Mouse (Mus musculus): Measurements from ENCODE around the gene Vmn1r3. TPM values are rescaled to one million over a fixed set of nuclear protein-coding genes. Genes with fewer than 3 reads are reported as not detected.
A peak's percentile ranks its signal among the peaks of the same experiment; 100 is the strongest.
"Not testable (repeated sequence)": the region's sequence is repeated elsewhere in the genome, so short reads cannot be mapped to it uniquely, and the experiment has no call there.

Vmn1r3 gene
- total RNA-seq (2021), result not detected
- long read RNA-seq, experiment 1, result 0 reads
- long read RNA-seq, experiment 2, result 0 reads

DNA sequence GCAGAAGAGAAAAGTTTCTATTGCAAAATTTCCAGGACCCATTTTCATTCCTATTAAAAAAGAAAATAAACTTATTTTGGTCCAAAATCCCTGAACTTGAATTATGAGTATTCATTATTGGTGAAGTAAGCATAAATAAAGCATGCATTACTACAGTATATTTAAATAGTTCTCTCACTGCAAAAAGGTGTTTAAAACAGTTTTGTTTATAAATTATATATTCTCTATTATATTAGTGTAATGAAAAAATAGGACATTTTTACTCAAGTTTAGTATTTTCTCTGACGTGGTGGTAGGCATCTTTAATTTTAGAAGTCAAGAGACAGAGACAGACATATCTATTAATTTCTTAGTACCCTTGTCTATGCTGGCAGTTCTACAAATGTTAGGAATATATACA lies at the start of gene Vmn1r3:
Gene Vmn1r3 (minus strand): TSS at position 101 of the 400 bp plus-strand sequence.
- intact Hi-C loops (cut with DNase I); DNase-seq (ENCODE audit: extremely low spot score in 1 of 2, low spot score in 2 of 2); H3K4me3 ChIP-seq; H3K27ac ChIP-seq: not testable (repeated sequence)

DNA sequence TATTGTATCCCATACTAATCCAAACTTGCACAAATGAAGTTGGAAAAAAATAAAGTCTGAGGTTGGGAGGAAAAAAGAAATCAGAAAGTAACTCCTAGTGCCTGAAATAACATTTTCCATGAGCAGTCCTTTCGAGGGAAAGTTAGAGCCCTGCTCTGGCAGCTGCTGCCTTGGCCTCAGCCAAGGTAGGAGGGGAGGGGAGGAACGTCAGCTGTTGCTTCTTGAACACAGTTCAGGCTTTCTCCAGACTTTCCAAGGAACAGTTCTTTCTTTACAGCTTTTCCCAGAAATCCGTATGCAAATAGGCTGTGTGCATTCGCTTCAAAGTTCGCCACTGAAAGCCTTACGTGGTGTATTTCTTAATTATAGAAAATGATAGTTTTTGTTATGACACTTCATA lies 46.9 kb upstream of the Vmn1r3 start:
- DNase-seq (ENCODE audit: extremely low spot score in 1 of 2, low spot score in 2 of 2), result no peak
- H3K27ac ChIP-seq, result no peak overlapping the region
- TF ChIP-seq CTCF (IDR thresholded peaks at IDR 0.05), result no peak
- no peak overlapping the region for H3K4me3 ChIP-seq
- intact Hi-C loops (cut with DNase I), result no loop called here

GRCm38 (mm10) chr4:3230908-3231684 lies 45.9 kb upstream of the Vmn1r3 start:
- intact Hi-C loops (cut with DNase I), result no loop called here

GRCm38 (mm10) chr4:3229532-3229931 lies 44.4 kb upstream of the Vmn1r3 start:
- intact Hi-C loops (cut with DNase I), result no loop called here
- no peak for DNase-seq (ENCODE audit: extremely low spot score in 1 of 2, low spot score in 2 of 2)
- H3K27ac ChIP-seq, result no peak overlapping the region
- TF ChIP-seq CTCF (IDR thresholded peaks at IDR 0.05), result no peak
- no peak overlapping the region for H3K4me3 ChIP-seq

More at GRCm38 (mm10) chr4:3230908-3231684, 45.9 kb upstream of the Vmn1r3 start:
- no peak for DNase-seq (ENCODE audit: extremely low spot score in 1 of 2, low spot score in 2 of 2)
- Histone ChIP-seq H3K4me3 (no peak overlapping the region), H3K27ac (no peak overlapping the region)
- no peak for TF ChIP-seq CTCF (IDR thresholded peaks at IDR 0.05)

- no peak overlapping the region for H3K27ac ChIP-seq
- intact Hi-C loops (cut with DNase I), result no loop called here
- no peak for DNase-seq (ENCODE audit: extremely low spot score in 1 of 2, low spot score in 2 of 2)
- no peak for TF ChIP-seq CTCF (IDR thresholded peaks at IDR 0.05)
- H3K4me3 ChIP-seq, result no peak overlapping the region
These were observed 43.3 kb upstream of the Vmn1r3 start for GRCm38 (mm10) chr4:3228476-3228875.

- no peak for TF ChIP-seq CTCF (IDR thresholded peaks at IDR 0.05)
- no peak overlapping the region for H3K27ac ChIP-seq
- no peak for DNase-seq (ENCODE audit: extremely low spot score in 1 of 2, low spot score in 2 of 2)
- no peak overlapping the region for H3K4me3 ChIP-seq
- intact Hi-C loops (cut with DNase I), result no loop called here
These were observed 42.6 kb upstream of the Vmn1r3 start for GRCm38 (mm10) chr4:3227751-3228150.

DNA sequence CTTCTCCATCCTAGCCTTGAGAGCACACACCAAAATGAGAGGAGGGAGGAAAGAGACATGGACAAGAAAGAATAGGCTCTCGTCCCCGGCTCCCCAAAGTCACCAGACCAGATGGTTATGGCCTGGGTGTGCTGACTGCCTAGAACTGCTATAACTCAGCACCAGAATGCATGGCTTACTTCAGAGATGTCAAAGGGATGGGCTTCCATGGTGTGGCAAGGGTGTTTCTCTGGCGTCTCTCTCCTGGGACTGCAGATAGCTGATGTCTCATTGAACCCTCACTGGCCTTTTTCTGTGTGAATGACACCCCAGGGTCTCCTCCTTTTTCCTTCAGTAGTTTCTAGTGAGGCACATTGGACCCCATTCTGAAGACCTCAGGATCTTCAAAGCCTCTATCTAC lies 41.3 kb upstream of the Vmn1r3 start:
- no peak for TF ChIP-seq CTCF (IDR thresholded peaks at IDR 0.05)
- Histone ChIP-seq H3K4me3 (no peak overlapping the region), H3K27ac (no peak overlapping the region)
- no peak for DNase-seq (ENCODE audit: extremely low spot score in 1 of 2, low spot score in 2 of 2)
- intact Hi-C loops (cut with DNase I), result no loop called here

DNA sequence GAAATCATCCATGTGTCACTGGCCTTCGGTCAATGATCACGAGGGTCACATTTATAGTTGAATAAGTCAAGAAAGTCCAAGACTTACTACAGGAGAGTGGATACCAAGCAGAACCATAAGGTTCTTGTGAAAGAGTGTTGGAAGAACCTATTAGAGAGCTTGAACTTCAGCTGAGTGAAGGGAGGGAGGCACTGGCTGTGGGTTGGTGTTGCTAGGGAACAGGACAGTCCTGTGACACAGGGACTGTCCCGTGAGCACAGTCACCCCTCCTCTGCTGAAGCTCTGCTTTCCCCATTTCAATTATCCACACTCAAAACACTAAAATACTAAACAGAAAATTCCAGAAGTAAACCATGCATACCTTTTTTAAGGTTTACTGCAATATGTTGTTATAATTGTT lies 40.3 kb upstream of the Vmn1r3 start:
- H3K4me3 ChIP-seq; DNase-seq (ENCODE audit: extremely low spot score in 1 of 2, low spot score in 2 of 2); H3K27ac ChIP-seq; intact Hi-C loops (cut with DNase I): not testable (repeated sequence)

DNA sequence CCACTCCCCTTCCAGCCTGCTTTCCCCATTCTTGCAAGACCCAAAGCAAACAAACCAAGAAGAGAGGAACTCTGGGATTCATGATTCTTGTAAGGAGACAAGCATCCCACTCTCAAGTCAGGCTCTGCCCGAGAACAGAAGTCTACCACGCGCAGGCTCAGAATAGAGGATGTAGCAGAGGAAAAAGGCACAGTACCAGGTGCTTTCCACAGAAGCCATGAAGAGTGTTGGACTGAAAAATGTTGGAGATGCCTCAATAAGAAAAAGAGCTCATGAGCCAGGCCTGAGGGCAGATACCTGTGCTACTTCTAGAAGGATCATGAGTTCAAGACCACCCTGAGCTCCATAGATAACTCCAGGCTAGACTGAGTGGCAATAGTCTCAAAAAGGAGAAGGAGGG lies 39.7 kb upstream of the Vmn1r3 start:
- intact Hi-C loops (cut with DNase I); H3K4me3 ChIP-seq; H3K27ac ChIP-seq; DNase-seq (ENCODE audit: extremely low spot score in 1 of 2, low spot score in 2 of 2): not testable (repeated sequence)

GRCm38 (mm10) chr4:3223483-3224209 lies 38.5 kb upstream of the Vmn1r3 start:
- H3K4me3 ChIP-seq; DNase-seq (ENCODE audit: extremely low spot score in 1 of 2, low spot score in 2 of 2); H3K27ac ChIP-seq; intact Hi-C loops (cut with DNase I): not testable (repeated sequence)

GRCm38 (mm10) chr4:3216382-3216781 lies 31.2 kb upstream of the Vmn1r3 start:
- intact Hi-C loops (cut with DNase I); DNase-seq (ENCODE audit: extremely low spot score in 1 of 2, low spot score in 2 of 2); H3K27ac ChIP-seq; H3K4me3 ChIP-seq: not testable (repeated sequence)

- intact Hi-C loops (cut with DNase I); H3K4me3 ChIP-seq; H3K27ac ChIP-seq; DNase-seq (ENCODE audit: extremely low spot score in 1 of 2, low spot score in 2 of 2): not testable (repeated sequence)
These were observed 28.2 kb upstream of the Vmn1r3 start for GRCm38 (mm10) chr4:3213349-3213748.

DNA sequence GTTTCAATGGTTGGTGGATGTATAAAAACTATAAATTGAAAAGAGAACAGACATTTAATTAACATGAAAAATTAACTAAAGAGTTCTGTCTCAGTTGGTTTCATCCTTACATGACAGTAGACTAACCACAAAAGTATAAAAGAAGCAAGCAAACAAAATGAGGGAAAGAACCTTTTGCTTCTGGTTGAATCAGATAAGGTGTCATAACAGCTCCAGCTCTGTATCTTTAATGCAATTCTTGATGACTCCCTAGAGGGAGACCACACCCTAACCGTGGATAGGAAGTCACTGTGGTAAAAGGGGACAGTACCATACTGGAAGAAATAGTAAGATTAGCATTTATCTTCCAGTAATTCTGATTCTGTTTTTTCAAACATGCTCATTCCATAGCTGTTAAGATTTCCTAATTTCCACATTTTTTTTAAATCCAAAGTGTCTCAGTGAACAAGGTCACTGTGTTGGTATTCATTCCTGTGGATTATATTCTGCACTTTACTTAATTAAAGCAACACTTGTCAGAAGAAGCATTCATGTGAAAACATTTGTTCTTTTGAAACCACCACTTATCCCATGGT lies 24.6 kb upstream of the Vmn1r3 start:
- H3K27ac ChIP-seq; DNase-seq (ENCODE audit: extremely low spot score in 1 of 2, low spot score in 2 of 2); H3K4me3 ChIP-seq; intact Hi-C loops (cut with DNase I): not testable (repeated sequence)

DNA sequence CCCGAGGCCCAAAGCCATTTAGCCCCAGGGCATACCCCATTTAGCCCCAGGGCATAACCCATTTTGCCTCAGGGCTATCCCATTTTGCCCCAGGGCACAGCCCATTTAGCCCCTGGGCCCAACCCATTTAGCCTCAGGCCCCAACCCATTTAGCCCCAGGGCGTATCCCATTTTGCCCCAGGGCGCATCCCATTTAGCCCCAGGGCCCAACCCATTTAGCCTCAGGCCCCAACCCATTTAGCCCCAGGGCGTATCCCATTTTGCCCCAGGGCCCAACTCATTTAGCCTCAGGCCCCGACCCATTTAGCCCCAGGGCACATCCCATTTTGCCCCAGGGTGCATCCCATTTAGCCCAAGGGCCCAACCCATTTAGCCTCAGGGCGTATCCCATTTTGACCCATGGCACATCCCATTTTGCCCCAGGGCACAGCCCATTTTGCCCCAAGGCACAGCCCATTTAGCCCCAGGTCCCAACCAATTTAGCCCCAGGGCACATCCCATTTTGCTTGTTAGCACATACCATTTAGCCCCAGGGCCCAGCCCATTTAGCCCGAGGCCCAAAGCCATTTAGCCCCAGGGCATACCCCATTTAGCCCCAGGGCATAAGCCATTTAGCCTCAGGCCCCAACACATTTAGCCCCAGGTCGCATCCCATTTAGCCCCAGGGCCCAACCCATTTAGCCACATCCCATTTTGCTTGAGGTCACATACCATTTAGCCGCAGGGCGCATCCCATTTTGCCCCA lies 8.2 kb downstream of the Vmn1r3 start:
- H3K4me3 ChIP-seq; H3K27ac ChIP-seq; intact Hi-C loops (cut with DNase I): not testable (repeated sequence)
- peak; percentile 9 to 11 for DNase-seq (ENCODE audit: extremely low spot score in 1 of 2, low spot score in 2 of 2)

DNA sequence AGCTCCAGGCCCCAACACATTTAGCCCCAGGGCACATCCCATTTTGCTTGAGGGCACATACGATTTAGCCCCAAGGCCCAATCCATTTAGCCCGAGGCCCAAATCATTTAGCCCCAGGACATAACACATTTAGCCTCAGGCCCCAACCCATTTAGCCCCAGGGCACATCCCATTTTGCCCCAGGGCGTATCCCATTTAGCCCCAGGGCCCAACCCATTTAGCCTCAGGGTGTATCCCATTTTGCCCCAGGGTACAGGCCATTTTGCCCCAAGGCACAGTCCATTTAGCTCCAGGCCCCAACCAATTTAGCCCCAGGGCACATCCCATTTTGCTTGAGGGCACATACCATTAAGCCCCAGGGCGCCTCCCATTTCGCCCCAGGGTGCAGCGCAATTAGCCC lies 9.0 kb downstream of the Vmn1r3 start:
- DNase-seq (ENCODE audit: extremely low spot score in 1 of 2, low spot score in 2 of 2); intact Hi-C loops (cut with DNase I); H3K27ac ChIP-seq; H3K4me3 ChIP-seq: not testable (repeated sequence)

- H3K4me3 ChIP-seq; intact Hi-C loops (cut with DNase I); DNase-seq (ENCODE audit: extremely low spot score in 1 of 2, low spot score in 2 of 2); H3K27ac ChIP-seq: not testable (repeated sequence)
These were observed 9.4 kb downstream of the Vmn1r3 start for GRCm38 (mm10) chr4:3175756-3176155.

Measured in left cerebral cortex, adult 2 months (tissue).